In the genomic region with DNA sequence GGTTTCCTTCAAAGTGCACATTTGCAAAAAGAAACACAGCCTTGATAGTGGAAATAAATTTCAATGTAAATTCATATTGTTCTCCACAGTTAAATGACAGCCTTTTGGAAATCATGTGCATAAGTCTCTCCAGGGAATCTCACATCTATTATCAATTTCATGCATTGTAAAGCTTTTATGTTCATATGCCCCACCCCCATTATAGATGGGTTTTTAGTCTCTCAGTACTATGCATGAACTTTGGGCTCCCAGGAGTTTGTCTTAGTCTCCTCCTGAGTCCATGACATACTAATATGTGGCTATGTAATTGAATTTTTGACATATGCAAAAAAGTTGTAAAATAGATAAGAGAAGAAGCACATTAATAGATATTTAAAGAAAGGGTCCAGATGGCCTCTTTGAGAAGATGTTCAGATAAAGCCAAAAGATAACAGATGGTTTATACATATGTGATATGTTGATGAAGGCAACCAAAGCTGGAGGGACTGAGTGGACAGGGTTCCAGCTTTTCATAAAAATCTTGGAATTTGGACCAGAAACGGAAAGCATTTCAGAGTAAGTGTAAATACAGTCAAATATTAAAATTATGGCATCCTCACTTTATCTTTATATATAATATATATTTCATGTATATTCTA, we compare ENCODE assay signal across 17 mouse cellular contexts.
"Had no signal": no experiment of that assay in that cellular context is flagged by ENCODE, and none has a peak within 500 bp of the region (broad histone marks: within the 10 kb centered on the region; RNA-seq: fewer than 3 reads in every experiment).

No protein-coding gene starts in this region.

- H3K9me3 ChIP-seq: limb, embryonic 12.5 days; liver, embryonic 13.5 days; lung, embryonic 15.5 days; midbrain, embryonic 13.5 days had no signal

- H3K4me2 ChIP-seq: limb, embryonic 12.5 days; liver, embryonic 13.5 days; lung, embryonic 15.5 days; midbrain, embryonic 13.5 days had no signal

- ATAC-seq: liver, postnatal 0 days; midbrain, embryonic 13.5 days had no signal

- H3K36me3 ChIP-seq: limb, embryonic 12.5 days; liver, embryonic 13.5 days; lung, embryonic 15.5 days; midbrain, embryonic 13.5 days had no signal

- H3K27me3 ChIP-seq: limb, embryonic 12.5 days; liver, embryonic 13.5 days; lung, embryonic 15.5 days; megakaryocyte, embryonic 14.5 days; midbrain, embryonic 13.5 days had no signal

- H3K9ac ChIP-seq: limb, embryonic 12.5 days; liver, embryonic 13.5 days; liver, postnatal 0 days; lung, embryonic 15.5 days; midbrain, embryonic 13.5 days had no signal

- H3K4me3 ChIP-seq: limb, embryonic 12.5 days; liver, embryonic 13.5 days; lung, embryonic 15.5 days; megakaryocyte, embryonic 14.5 days; midbrain, embryonic 13.5 days; myocyte had no signal

- DNase-seq: kidney, postnatal 36 days; layer of hippocampus, adult 9-11 months; liver; liver, embryonic 13.5 days; liver, postnatal 0 days; lung, postnatal 14 days; right cerebral cortex, postnatal 4 days; spleen, adult 18-20 months; thymus, adult 18-20 months; thymus, postnatal 14 days had no signal

- H3K4me1 ChIP-seq: limb, embryonic 12.5 days; liver, embryonic 13.5 days; lung, embryonic 15.5 days; megakaryocyte, embryonic 14.5 days; midbrain, embryonic 13.5 days had no signal

- H3K27ac ChIP-seq: kidney, postnatal 0 days; limb, embryonic 12.5 days; liver, embryonic 13.5 days; lung, embryonic 15.5 days; macrophage; midbrain, embryonic 13.5 days had no signal
